Mouse (Mus musculus) cerebellum, adult 9-11 months (tissue): Measurements from ENCODE around the gene Vac14.

Experiments used
- DNase-seq: peaks from one replicate; pipeline ENCODE4 v3.0.0; 2022

Gene Vac14

GRCm38 (mm10) chr8:110694226-110694625, 75.8 kb downstream of the Vac14 start:
- peak; percentile 56 for DNase-seq

- DNase-seq, result peak; percentile 69
Measured at GRCm38 (mm10) chr8:110694826-110695225, 76.4 kb downstream of the Vac14 start.

GRCm38 (mm10) chr8:110695431-110695830, 77.0 kb downstream of the Vac14 start:
- DNase-seq, result peak; percentile 82

- no peak for DNase-seq
Measured at GRCm38 (mm10) chr8:110696051-110696450, 77.7 kb downstream of the Vac14 start.

DNA sequence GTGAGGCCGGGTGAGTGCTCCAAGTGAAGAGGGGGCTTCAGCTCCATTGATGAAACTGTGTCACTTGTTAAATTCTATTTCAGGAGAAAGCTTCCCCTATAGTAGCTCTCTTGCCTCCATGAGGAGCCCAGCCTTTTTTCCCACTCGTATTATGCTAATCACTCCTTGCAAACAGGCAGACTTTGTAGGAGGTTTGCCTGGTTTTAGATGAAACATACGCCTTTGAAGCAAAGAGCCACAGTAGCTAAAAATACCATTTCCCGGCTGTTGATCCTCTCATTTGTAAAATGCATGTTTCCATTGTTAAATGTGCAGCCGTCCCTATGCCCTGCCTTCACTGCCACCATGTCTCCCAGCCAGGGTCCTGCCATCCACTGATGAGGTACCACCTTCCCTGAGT, 79.2 kb downstream of the Vac14 start:
- DNase-seq, result no peak

DNA sequence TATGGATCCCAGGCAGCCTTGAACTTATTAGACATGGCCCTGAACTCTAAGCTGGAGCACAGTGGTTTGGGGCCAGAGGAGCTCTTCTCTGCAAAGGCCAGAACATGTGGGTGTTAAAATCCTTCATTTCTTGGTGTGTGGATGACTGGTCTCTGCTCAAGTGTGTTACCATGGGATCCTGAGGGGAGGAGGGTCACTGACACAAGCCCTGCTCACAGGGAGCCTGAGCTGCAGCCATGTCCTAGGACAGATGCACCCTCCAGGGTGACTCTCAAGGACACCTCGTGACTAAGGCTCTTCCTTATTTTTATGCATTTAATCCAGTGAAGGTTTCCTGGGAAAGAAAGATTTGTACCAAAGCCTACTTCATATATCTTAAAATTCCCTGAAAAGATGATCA, 79.7 kb downstream of the Vac14 start:
- DNase-seq, result no peak

DNA sequence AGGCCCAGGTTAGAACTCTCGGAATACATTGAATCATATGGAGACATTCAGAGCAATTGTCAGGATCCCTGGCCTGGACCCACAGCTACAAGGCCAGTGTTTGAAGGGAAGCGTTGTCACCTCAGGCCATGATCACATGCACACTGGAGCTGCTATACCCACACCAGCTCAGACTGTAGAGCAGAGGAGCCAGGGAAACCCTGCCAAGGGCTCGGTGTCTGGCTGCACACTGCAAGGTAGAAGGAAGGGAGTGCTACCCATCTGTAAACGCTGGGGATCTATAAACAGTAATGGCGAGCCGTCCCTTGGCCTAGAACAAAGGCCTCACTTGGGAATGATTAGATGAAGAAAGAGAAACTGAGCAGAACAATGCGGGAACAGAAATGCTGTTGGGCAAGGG, 81.1 kb downstream of the Vac14 start:
- DNase-seq, result peak; percentile 25

DNA sequence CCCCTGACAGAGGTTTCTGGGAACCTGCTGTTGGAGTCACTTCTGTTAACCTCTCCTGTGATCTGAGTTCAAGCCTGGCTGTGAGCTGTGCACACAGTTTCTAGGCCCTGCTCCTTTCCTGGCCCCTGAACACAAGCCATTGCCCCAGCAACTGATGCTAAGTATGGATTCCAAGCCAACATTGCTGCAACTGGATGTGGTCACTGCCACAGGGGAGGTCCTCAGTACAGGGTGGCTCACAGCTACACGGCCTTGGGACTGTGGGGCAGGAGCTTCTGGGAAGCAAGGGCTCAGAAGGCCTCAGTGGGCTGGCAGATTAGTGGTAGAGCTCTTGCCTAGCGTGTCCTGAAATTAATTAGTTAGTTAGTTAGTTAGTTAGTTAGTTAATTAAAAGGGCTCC, 82.2 kb downstream of the Vac14 start:
- DNase-seq, result peak; percentile 25

GRCm38 (mm10) chr8:110702636-110703459, 84.5 kb downstream of the Vac14 start:
- peak; percentile 39 for DNase-seq

- DNase-seq, result peak; percentile 51
Measured at GRCm38 (mm10) chr8:110703460-110704061, 85.2 kb downstream of the Vac14 start.

- DNase-seq, result no peak
Measured at GRCm38 (mm10) chr8:110704103-110704502, 85.7 kb downstream of the Vac14 start.

DNA sequence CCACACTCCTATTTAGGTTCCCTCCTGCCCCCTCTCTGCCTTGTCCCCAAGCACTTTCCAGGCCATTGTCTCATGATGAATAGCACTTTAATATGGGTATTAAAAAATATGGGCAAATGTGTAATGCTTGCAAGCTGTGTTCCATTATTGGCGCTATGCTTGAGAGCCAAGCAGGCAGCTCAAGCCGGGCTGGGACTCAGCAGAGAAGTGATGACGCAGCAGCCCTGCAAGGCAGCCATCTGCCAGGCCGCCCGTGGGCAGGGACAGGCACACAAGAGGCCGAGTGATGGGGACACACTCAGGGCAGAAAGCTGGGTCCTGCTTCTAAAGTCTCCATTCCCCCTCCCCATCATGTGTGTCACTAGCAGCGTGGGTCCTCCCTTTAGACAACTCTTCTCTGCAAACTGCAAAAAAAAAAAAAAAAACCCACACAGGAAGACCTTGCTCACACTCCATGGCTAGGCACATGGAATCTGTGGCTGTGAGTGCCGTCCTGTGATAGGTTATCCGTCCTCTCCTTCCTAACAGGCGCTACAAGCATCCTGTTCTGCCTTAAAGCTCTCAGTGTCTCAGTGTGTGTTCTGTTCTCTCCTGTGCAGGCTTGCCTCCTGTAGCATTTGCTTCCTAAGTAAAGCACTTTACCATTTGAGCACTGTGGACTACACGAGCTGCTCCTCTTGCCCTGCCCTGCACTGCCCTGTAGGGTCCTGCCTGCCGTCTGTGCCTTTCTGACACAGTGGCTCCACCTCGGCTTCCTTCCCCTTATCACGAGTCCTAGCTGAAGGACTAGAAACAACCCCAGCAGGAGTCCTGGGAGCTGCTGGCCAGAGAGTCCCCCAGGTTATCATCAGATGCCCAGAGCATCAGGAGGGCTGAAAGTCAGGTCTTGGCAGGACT, 87.3 kb downstream of the Vac14 start:
- peak; percentile 94 for DNase-seq

- peak; percentile 71 for DNase-seq
Measured at GRCm38 (mm10) chr8:110706288-110706870, 88.0 kb downstream of the Vac14 start.

DNA sequence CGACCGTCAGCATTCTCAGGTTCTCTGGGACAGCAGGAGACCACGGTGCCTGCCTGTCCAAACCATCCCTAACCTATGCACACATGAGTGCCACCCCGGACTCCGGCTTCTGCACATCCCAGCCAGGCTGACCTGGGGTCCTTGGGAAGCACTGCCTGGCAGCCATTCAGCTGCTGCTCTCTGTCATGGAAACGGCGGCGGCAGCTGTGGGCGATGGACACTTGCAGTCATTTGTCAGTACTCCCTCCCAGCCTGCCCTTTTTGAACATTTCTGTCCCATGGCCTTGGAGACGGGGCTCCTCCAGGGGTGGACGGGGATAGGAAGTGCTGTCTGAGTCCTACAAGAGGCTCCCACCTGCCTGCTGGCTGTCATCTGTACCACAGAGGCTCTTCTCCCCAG, 90.0 kb downstream of the Vac14 start:
- DNase-seq, result peak; percentile 49

DNA sequence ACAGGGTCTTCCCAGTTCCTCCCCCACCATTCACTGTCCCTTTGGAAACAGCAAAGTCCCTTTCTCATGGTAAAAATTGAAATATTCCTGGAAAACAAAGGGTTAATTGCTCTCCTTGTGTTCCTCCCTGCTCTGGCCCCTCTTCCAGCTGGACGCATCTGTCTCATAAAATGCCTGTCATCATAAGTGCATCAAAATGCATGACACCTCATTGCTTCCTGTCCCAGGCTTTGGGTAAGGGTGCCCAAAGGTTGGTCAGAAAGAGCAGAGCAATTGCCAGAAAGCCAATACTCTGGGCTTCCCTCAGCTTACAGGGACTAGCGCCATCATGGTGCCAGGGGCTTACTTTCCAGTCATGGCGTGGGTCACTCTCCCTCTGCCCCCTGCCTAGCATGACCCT, 92.2 kb downstream of the Vac14 start:
- DNase-seq, result peak; percentile 30

DNA sequence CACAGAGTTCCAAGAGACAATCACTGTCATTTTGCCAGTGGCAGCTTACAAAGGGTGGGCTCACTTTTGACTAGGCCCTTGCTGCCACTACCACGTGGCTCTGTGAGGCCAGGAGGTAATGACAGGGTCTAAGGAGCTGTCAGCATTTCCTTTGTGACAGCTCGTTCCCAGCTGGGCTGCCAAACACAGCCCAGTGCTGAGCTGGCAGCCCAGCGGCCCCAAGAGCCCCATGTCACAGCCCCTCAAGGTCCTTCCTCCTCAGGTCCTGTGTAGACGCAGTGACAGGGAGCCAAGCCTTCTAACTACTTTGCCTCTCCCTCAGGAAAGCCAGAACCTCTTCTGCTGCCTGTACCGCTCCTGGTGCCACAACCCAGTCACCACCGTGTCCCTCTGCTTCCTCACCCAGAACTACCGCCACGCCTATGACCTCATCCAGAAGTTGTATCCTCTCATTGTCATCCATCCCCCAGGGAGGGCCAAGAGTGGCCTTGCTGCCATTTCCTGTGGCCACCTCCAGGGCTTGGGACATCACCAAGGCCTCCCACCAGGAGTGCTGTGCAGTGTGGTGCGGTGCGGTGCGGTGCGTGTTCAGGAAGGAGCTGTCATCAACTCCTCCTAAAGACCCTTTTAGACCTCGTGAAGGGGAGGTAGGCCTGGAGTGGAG, 93.0 kb downstream of the Vac14 start:
- DNase-seq, result peak; percentile 44

- DNase-seq, result peak; percentile 63
Measured at GRCm38 (mm10) chr8:110713073-110713472, 94.7 kb downstream of the Vac14 start.

DNA sequence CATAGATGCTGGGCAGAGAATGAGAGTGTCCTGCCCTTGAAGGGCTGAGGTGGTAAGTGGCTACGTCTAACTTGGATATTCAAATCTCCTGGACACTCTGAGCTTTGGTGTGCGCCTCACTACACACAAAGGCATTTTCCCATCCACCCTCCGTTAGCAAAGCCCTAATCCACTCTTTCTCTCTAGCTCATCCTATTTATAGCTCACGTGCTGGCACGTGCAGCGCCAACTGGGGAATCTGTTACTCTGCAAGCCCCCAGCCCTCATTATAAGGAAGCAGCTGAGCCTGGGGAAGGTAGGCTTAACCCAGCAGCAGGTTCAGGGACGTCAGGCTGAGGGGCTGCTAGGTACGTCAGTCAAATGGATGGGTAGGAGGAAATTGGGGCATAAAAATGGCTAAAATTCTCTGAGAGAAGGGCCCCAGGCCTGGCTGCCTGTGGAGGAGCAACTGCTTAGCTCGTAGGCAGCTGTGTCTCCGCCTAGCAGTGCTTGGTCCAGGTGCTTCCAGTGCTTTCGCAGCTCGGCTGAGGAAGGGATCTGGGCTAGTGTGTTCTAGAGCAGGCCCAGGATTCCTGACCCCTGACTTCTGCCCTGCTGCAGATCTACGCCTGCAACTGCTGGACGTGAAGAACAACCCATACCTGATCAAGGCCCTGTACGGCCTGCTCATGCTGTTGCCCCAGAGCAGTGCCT, 96.6 kb downstream of the Vac14 start:
- no peak for DNase-seq

DNA sequence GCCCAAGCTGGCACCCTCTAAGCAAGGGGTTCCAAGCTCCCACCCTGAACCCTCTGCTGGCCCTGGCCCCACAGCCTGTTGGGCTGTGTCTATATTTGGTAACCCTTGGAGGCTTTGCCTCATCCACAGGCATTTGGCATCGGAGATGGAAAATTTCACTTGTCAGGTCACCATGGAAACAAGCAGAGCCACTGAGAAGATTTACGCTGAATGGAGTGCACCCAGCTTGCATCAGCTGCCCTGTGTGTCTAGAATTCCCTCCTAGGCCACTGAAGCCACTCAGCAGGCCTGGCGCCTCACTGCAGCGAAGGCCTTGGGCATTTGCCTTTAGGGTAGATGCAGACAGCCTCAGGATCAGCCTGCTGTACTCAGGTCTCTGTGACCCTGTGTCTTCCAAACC, 97.7 kb downstream of the Vac14 start:
- peak; percentile 88 for DNase-seq

- no peak for DNase-seq
Measured at GRCm38 (mm10) chr8:110717131-110717530, 98.7 kb downstream of the Vac14 start.

GRCm38 (mm10) chr8:110718209-110718968, 100.0 kb downstream of the Vac14 start:
- no peak for DNase-seq
